Mouse (Mus musculus) intestine, postnatal 0 days (tissue): ENCODE measurements at regions not wholly inside any gene's neighbourhood (a gene's known extent, or its start where the extent isn't known, plus 50 kb on each side); places are given as distances from the start of the nearest gene placed in this dataset.
"Not testable (repeated sequence)": the region's sequence is repeated elsewhere in the genome, so short reads cannot be mapped to it uniquely, and the experiment has no call there.

Experiments
- ATAC-seq: fragments of 200-750 bp; cut with Nextera tagmentation; 2 replicates; pipeline ENCODE4 v1.8.0; 2017; ENCODE audit warnings: mild to moderate bottlenecking, moderate TSS enrichment, moderate library complexity
- H3K27ac ChIP-seq: fragments of 300-500 bp; sonication (generic); 2 replicates; pipeline ENCODE4 v1.5.1; 2014; ENCODE audit warnings: mild to moderate bottlenecking, low read depth, low read length, moderate library complexity
- H3K27me3 ChIP-seq: fragments of 300-500 bp; sonication (generic); replicated peaks from 2 replicates; pipeline ENCODE4 v1.6.1; 2014; ENCODE audit warnings: low read length, mixed read lengths; ENCODE audit not compliant: control insufficient read depth, insufficient read depth
- H3K36me3 ChIP-seq: fragments of 300-500 bp; sonication (generic); 2 replicates; pipeline ENCODE4 v1.6.1; 2014; ENCODE audit warnings: mild to moderate bottlenecking, moderate library complexity; ENCODE audit not compliant: control insufficient read depth, insufficient read depth
- H3K4me1 ChIP-seq: fragments of 300-500 bp; sonication (generic); replicated peaks from 2 replicates; pipeline ENCODE4 v1.6.1; 2014; ENCODE audit warnings: antibody characterized with exemption, low read length, mixed read lengths; ENCODE audit not compliant: control insufficient read depth, insufficient read depth
- H3K4me2 ChIP-seq: fragments of 300-500 bp; sonication (generic); replicated peaks from 2 replicates; pipeline ENCODE4 v1.6.1; 2014; ENCODE audit warnings: low read depth, mild to moderate bottlenecking, moderate library complexity
- H3K4me3 ChIP-seq: fragments of 300-500 bp; sonication (generic); 2 replicates; pipeline ENCODE4 v1.5.1; 2014; ENCODE audit warnings: low read depth, low read length
- H3K9ac ChIP-seq: fragments of 300-500 bp; sonication (generic); 2 replicates; pipeline ENCODE4 v1.6.1; 2014; ENCODE audit warnings: mild to moderate bottlenecking, low read depth, low read length
- H3K9me3 ChIP-seq: fragments of 300-500 bp; sonication (generic); 2 replicates; pipeline ENCODE4 v1.6.1; 2016; ENCODE audit warnings: mixed run types; ENCODE audit not compliant: control insufficient read depth
- CTCF ChIP-seq: sonication (generic); IDR thresholded peaks from 2 replicates; pipeline ENCODE4 v1.5.1; 2016; ENCODE audit warnings: low read depth, mild to moderate bottlenecking, control low read depth, antibody characterized with exemption, moderate library complexity
- WGBS: fragments of 180-500 bp; shearing (Covaris S2); extraction: QIAGEN DNeasy Blood & Tissue Kit; methylation state at CpG from one replicate; pipeline ENCODE4 v1.1.7; 2014; 5-methylcytosine and 5-hydroxymethylcytosine counted together

- no peaks in the 10 kb centered on the region for H3K36me3 ChIP-seq
- no peak overlapping the region for H3K9ac ChIP-seq
- TF ChIP-seq CTCF, result no peak
- no peak overlapping the region for H3K27ac ChIP-seq
- no peaks in the 10 kb centered on the region for H3K4me1 ChIP-seq
- H3K4me2 ChIP-seq, result no peak overlapping the region
- no peaks in the 10 kb centered on the region for H3K27me3 ChIP-seq
- WGBS, result 65% methylated on average over 6 of the region's 6 CpGs
- no peak overlapping the region for H3K4me3 ChIP-seq
- H3K9me3 ChIP-seq, result no peaks in the 10 kb centered on the region
- ATAC-seq, result no peak
These were observed 69.4 kb upstream of the Dph6 start for GRCm38 (mm10) chr2:114723971-114724666.

GRCm38 (mm10) chr2:114727197-114727596 lies 72.4 kb upstream of the Dph6 start:
- Histone ChIP-seq H3K36me3 (no peaks in the 10 kb centered on the region), H3K4me2 (no peak overlapping the region), H3K9me3 (no peaks in the 10 kb centered on the region), H3K4me1 (no peaks in the 10 kb centered on the region), H3K9ac (no peak overlapping the region), H3K27me3 (no peaks in the 10 kb centered on the region), H3K27ac (no peak overlapping the region), H3K4me3 (no peak overlapping the region)
- ATAC-seq, result no peak
- WGBS, result 90% methylated on average over 1 of the region's 1 CpGs
- no peak for TF ChIP-seq CTCF

- no peak for TF ChIP-seq CTCF
- Histone ChIP-seq H3K9me3 (no peaks in the 10 kb centered on the region), H3K9ac (no peak overlapping the region), H3K4me2 (no peak overlapping the region), H3K4me1 (no peaks in the 10 kb centered on the region), H3K27ac (no peak overlapping the region), H3K27me3 (no peaks in the 10 kb centered on the region), H3K4me3 (no peak overlapping the region), H3K36me3 (no peaks in the 10 kb centered on the region)
- 43% methylated on average over 4 of the region's 4 CpGs for WGBS
- no peak for ATAC-seq
These were observed 80.3 kb upstream of the Dph6 start for GRCm38 (mm10) chr2:114734861-114735569.

- ATAC-seq, result no peak
- no peaks in the 10 kb centered on the region for H3K4me1 ChIP-seq
- TF ChIP-seq CTCF, result no peak
- H3K4me2 ChIP-seq, result no peak overlapping the region
- no peaks in the 10 kb centered on the region for H3K27me3 ChIP-seq
- H3K4me3 ChIP-seq, result no peak overlapping the region
- no peak overlapping the region for H3K27ac ChIP-seq
- H3K36me3 ChIP-seq, result no peaks in the 10 kb centered on the region
- no peak overlapping the region for H3K9ac ChIP-seq
- 49% methylated on average over 11 of the region's 11 CpGs for WGBS
- H3K9me3 ChIP-seq, result no peaks in the 10 kb centered on the region
These were observed 84.9 kb upstream of the Dph6 start for GRCm38 (mm10) chr2:114739421-114740212.

- ATAC-seq, result no peak
- Histone ChIP-seq H3K9ac (no peak overlapping the region), H3K27me3 (no peaks in the 10 kb centered on the region), H3K36me3 (no peaks in the 10 kb centered on the region), H3K4me2 (no peak overlapping the region), H3K27ac (no peak overlapping the region), H3K4me1 (no peaks in the 10 kb centered on the region), H3K4me3 (no peak overlapping the region), H3K9me3 (no peaks in the 10 kb centered on the region)
- WGBS, result 64% methylated on average over 4 of the region's 4 CpGs
- TF ChIP-seq CTCF, result no peak
These were observed 108.5 kb upstream of the Dph6 start for GRCm38 (mm10) chr2:114763276-114763675.

GRCm38 (mm10) chr2:114773723-114774122 lies 119.0 kb upstream of the Dph6 start:
- not testable (repeated sequence) for H3K36me3 ChIP-seq, H3K4me3 ChIP-seq, H3K27ac ChIP-seq, ATAC-seq, H3K4me1 ChIP-seq, H3K9me3 ChIP-seq, H3K9ac ChIP-seq, H3K27me3 ChIP-seq, H3K4me2 ChIP-seq
- 88% methylated on average over 6 of the region's 6 CpGs for WGBS
